Mouse (Mus musculus): ENCODE data around the gene Gbgt1.
A peak's percentile ranks its signal among the peaks of the same experiment; 100 is the strongest.
"Not testable (repeated sequence)": the region's sequence is repeated elsewhere in the genome, so short reads cannot be mapped to it uniquely, and the experiment has no call there.

Gbgt1 gene

DNA sequence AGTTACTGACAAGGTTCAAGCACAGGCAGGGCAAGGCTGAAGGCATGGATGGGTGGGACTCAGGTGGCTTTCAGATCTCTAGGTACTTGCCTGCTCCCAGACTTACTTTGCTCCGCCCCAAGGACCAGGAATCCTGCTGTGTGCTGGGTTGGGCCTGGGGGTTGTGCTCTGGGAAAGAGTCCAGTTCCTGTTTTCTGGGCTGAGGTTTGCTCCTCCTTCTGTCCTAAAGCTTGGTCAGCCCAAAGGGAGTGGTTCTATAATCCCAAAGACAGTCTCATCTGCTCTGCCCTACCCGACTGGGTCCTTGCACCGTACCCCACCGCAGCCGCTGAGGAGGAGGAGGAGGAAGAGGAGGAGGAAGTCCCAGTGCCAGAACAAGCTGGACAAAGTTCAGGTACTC is at the start of gene Gbgt1:
Gene Gbgt1, plus strand, starts transcription at position 221 of the 400 bp plus-strand sequence.
- DNase-seq (ENCODE audit: low spot score): no peak

GRCm38 (mm10) chr2:28447315-28447670 is 49.4 kb upstream of the Gbgt1 start:
- DNase-seq (ENCODE audit: low spot score): peak; percentile 27

GRCm38 (mm10) chr2:28451663-28452062 is 45.0 kb upstream of the Gbgt1 start:
- DNase-seq (ENCODE audit: low spot score): no peak

- DNase-seq (ENCODE audit: low spot score): no peak
These were observed 43.2 kb upstream of the Gbgt1 start for GRCm38 (mm10) chr2:28453539-28453938.

DNA sequence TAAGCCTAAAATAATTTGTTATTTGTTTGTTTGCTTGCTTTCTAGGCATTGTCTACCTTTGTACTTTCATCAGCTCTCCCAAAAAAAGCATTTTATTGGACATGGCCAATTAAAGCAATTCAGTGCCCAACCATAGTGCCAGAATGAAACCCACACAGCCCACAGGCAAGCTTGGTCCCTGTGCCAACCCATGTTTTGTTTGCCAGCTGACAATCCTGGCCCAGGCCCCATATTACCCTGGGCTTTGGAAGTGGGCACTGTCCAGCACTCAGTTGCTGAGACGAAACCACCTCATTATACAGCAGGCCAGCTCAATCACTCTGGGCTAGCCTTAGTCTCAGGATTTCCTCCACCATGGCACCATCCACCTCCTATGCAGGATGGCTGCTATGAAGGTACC is 40.1 kb upstream of the Gbgt1 start:
- no peak for DNase-seq (ENCODE audit: low spot score)

DNA sequence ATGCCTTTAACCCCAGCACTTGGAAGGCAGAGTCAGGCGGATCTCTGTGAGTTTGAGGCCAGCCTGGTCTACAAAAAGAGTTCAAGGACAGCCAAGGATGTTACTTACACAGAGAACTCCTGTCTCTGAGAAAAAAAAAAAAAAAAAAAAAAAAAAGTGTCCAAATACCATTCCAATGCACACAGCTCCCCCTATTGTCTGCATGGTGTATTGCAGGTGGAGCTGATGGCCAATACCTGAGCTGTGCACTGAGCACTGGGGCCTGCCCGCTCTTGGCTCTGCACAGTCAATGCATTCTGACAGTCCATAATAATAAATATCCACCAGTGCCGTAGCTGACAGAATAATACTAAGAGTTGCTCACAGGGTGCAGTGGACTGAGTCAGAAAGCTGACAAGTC is 32.8 kb upstream of the Gbgt1 start:
- DNase-seq (ENCODE audit: low spot score): peak; percentile 81

- no peak for DNase-seq (ENCODE audit: low spot score)
These were observed 31.8 kb upstream of the Gbgt1 start for GRCm38 (mm10) chr2:28464919-28465318.

DNA sequence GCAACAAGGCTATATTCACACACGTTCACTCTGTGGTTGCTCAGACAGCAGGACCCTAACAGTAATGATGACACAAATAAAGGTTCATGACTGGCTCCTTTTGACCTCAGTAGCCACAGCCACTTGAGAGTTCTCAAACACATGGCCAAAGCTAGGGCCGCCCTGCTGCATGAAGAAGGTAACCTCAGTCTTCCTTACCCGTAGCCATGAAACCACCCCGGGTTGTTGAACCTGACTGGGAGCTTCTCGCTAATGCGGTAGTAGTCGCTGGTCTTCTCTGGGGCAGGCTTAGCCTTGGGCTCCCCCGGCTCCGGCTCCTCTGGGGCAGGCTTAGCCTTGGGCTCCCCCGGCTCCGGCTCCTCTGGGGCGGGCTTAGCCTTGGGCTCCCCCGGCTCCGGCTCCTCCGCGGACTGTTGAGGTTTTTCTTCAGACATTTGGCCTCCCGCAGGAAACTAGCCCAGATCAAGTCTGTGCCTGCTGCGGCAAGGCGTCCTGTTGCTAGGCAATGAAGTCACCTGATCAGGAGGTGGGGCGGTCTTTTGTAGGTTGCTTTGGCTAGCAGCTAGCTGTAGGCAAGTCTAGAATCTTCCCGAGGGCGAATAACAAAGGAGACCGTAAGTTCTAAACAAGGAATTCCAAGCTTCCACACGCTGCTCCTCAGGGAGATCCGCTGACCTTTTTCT is 30.7 kb upstream of the Gbgt1 start, which contains the start of gene 1700007K13Rik:
Gene 1700007K13Rik, minus strand, starts transcription at position 497 of the 683 bp plus-strand sequence.
- peak; percentile 85 for DNase-seq (ENCODE audit: low spot score)

DNA sequence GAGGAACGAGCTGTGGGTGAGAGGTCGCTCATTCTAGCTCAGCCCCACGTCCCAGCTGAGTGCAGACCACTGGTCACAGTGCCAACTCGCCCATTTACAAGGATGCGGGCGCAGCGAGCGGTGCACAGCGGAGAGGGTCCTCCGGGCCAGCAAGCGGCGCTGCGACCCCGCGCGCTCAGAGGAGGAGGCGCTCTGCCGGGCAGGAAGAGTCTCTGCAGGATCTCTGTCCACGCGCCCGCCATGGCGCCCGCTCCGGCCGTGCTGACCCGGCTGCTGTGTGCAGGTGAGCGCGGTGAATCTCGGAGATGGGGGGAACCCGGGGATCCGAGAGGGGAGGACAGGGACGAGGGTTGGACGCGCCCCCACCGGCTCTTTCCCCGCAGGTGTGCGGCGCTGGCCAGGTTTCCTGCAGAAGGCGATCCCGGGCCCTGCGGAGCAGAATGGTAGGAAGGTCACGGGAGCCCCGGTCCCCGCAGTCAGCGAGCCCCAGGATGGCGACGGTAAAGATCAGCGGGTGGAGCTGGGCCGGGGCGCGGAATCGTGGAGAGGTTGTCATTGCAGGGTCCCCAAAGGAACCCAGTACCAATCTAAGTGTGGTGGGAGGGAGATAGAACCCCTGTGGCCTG is 28.7 kb upstream of the Gbgt1 start, which contains the start of gene Mrps2:
Gene Mrps2, plus strand, starts transcription at position 207 of the 626 bp plus-strand sequence.
- DNase-seq (ENCODE audit: low spot score): peak; percentile 91

DNA sequence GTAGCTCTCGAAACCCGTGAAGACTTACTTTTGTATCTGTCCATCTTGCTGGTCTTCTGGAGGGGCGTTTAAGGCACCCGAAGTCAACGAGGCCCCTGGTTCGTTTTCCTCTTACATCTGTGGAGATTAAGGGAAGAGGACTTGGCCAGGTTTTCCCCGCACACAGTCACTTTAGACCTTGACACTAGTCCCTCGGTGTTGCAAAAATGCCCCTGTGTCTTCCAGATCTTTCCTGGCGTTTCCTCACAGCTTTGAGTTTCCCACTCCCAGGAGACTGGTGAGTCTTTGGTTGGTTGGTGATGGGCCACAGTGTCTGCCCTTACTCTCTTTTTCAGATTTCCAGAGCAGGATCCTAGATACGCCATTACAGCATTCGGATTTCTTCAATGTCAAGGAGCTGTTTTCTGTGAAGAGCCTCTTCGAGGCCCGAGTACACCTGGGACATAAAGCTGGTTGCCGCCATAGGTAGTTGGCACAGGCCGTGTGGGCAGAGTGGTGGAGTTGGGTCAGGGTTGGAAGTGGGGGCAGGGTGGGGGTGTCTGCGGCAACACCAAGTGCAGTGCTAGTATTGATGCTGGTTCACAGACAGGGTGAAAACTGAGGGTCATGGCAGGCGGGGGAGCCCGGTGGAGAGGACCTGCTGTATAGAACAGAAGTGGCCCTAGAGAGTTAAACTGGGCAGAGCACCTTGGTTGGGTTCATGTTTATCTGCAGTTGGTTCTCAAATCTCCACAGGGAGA is 28.0 kb upstream of the Gbgt1 start:
- peak; percentile 17 for DNase-seq (ENCODE audit: low spot score)

DNA sequence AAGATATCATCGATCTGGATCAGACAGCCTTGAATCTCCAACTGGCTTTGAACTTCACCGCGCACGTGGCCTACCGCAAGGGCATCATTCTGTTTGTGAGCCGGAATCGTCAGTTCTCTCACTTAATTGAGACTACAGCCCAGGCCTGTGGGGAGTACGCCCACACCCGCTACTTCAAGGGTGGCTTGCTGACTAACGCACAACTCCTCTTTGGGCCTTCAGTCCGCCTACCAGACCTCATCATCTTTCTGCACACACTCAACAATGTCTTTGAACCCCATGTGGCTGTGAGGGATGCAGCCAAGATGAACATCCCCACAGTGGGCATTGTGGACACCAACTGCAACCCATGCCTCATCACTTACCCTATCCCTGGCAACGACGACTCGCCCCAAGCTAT is 27.2 kb upstream of the Gbgt1 start:
- DNase-seq (ENCODE audit: low spot score): no peak

DNA sequence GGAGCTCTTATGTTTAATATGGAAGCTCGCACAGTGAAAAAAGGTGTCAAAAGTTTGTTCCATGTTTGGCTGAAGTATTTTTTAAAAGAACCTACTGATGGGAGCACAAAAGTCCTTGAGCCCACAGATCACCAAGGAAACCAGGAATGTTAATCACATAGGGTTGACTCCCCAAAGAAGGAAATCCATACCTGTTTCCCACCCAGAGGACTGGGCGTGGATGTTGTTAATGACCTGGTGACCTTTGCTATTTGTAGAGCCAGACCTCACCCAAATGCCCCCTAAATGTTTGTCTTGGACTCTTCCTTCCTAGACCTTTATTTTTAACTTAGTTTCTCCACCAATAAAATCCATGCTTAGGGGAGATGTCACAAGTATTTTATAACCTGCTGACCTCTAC is 26.1 kb upstream of the Gbgt1 start:
- no peak for DNase-seq (ENCODE audit: low spot score)

GRCm38 (mm10) chr2:28472011-28472410 is 24.7 kb upstream of the Gbgt1 start:
- DNase-seq (ENCODE audit: low spot score): not testable (repeated sequence)

- not testable (repeated sequence) for DNase-seq (ENCODE audit: low spot score)
These were observed 18.7 kb upstream of the Gbgt1 start for GRCm38 (mm10) chr2:28477993-28478392.

- DNase-seq (ENCODE audit: low spot score): no peak
These were observed 17.2 kb upstream of the Gbgt1 start for GRCm38 (mm10) chr2:28479208-28480204.

- DNase-seq (ENCODE audit: low spot score): no peak
These were observed 12.8 kb upstream of the Gbgt1 start for GRCm38 (mm10) chr2:28483861-28484260.

GRCm38 (mm10) chr2:28494521-28494920 is 2.2 kb upstream of the Gbgt1 start:
- DNase-seq (ENCODE audit: low spot score): no peak

DNA sequence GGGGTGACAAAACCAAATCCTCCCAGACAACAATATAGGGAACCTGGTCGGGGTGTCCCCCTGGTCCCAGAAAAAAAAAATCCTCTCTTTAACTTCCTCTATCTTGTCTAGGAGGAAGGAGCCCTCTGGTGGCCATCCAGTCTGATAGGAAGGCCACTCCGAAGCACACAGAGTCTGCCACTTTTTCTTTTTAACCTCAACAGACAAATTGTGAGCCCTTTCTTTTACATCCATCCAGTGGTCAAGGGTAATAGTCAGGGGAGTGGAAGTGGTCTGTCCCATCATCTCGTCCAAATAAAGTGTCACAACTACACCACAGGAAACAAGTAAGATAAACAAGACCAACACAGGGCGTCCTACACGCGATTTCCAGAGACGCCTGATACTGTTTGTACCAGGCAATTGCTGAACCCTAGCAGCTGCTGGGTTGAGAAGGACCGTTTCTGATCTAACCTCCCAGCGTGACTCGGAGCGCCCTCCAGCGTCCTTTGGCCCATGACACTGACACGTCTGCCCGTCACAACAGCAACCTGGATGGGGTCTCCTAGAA is 1.4 kb upstream of the Gbgt1 start:
- no peak for DNase-seq (ENCODE audit: low spot score)

DNA sequence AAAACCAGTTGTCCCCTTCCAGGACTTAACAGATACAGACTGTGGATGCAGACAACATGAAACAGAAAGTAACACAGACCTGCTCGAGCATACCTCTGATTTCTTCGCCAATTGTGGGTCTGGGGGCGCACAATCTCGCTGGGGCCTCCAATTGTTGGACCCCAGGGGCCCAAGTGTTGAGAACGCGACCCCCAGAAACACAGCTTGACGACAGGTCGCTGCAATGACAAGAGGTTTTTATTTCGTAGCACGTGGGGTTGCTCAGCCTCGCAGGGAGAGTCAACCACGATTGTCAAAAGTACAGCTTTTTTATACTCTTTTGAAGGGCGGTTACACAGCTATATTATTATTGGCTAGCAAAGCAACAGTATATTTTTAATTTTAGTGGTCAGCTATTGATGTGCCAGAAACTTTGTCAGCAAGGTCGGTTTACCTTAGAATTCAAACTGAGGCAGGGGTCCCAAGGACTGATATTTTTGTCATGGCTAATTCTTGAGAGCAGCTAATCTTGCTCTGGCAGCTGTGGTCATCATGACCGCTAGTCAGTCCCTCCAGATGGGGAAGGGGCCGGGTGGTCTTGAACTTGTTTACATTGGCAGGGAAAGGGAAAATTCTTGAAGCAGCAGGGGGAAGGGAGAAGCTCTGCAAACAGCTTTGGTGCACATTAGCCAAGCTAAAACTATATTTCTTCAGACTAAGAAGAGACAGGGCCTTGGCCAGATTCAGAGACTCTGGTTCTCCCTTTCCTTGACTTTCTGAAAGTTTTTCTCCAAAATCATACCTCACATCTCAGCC is 693 bp upstream of the Gbgt1 start:
- no peak for DNase-seq (ENCODE audit: low spot score)

GRCm38 (mm10) chr2:28497561-28497960 is 870 bp downstream of the Gbgt1 start:
- no peak for DNase-seq (ENCODE audit: low spot score)

DNA sequence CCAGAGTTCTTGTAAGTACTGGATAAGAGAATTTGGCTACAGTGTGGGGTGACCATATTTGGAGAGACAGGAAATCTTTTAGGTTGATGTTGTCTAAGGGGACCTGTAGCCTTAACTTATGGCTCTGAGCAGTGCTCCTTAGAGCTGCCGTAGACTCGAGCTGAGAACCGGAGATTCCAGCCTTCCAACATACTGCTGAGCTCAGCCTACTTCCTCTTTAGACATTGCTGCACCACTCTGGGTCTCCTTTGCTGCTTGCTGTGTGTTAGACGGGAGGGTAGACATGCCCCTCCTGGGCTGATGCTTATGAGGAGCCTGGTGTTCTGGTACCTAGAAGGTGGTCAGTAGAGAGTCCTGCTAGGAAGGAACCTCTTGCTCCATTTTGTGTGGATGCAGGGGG is 1.7 kb downstream of the Gbgt1 start:
- DNase-seq (ENCODE audit: low spot score): no peak
